Mouse (Mus musculus) hindbrain, embryonic 12.5 days (tissue): ENCODE results near the gene Tsen2. TPM values are rescaled to one million over a fixed set of nuclear protein-coding genes. Genes with fewer than 3 reads are reported as not detected.

Source experiments
- ATAC-seq: fragments of 200-750 bp; cut with Nextera tagmentation; 2 replicates; pipeline ENCODE4 v1.8.0; 2017; ENCODE audit warnings: moderate TSS enrichment; ENCODE audit not compliant: low FRiP score
- H3K27ac ChIP-seq: fragments of 300-500 bp; sonication (generic); 2 replicates; pipeline ENCODE4 v1.5.1; 2016; ENCODE audit warnings: mild to moderate bottlenecking
- H3K27me3 ChIP-seq: fragments of 300-500 bp; sonication (generic); 2 replicates; pipeline ENCODE4 v1.6.1; 2016; ENCODE audit warnings: mild to moderate bottlenecking
- H3K36me3 ChIP-seq: fragments of 300-500 bp; sonication (generic); 2 replicates; pipeline ENCODE4 v1.6.1; 2016; ENCODE audit warnings: mild to moderate bottlenecking
- H3K4me1 ChIP-seq: fragments of 300-500 bp; sonication (generic); 2 replicates; pipeline ENCODE4 v1.6.1; 2016
- H3K4me2 ChIP-seq: fragments of 300-500 bp; sonication (generic); replicated peaks from 2 replicates; pipeline ENCODE4 v1.6.1; 2016; ENCODE audit warnings: mild to moderate bottlenecking
- H3K4me3 ChIP-seq: fragments of 300-500 bp; sonication (generic); 2 replicates; pipeline ENCODE4 v1.5.1; 2016; ENCODE audit warnings: mild to moderate bottlenecking
- H3K9ac ChIP-seq: fragments of 300-500 bp; sonication (generic); 2 replicates; pipeline ENCODE4 v1.6.1; 2016; ENCODE audit warnings: mild to moderate bottlenecking, moderate library complexity
- H3K9me3 ChIP-seq: fragments of 300-500 bp; sonication (generic); replicated peaks from 2 replicates; pipeline ENCODE4 v1.6.1; 2016; ENCODE audit warnings: mild to moderate bottlenecking
- WGBS: fragments of 180-500 bp; shearing (Covaris S2); methylation state at CpG from one replicate; pipeline ENCODE4 v1.1.7; 2016; 5-methylcytosine and 5-hydroxymethylcytosine counted together
- polyA plus RNA-seq: library from polyadenylated mRNA; unstranded; fragments of >200 nt; fragmentation: Nextera tagmentation; extraction: Ambion mirVana; gene quantifications from 2 replicates; pipeline ENCODE4 v1.2.1, GENCODE M21; 2016

Gene Tsen2
- polyA plus RNA-seq, 1 experiment from 2014 or later: 30.4 TPM

- H3K9ac ChIP-seq: no peak overlapping the region
- no peaks in the 10 kb centered on the region for H3K9me3 ChIP-seq
- H3K27me3 ChIP-seq: no peaks in the 10 kb centered on the region
- 77% methylated on average over 3 of the region's 3 CpGs for WGBS
- H3K4me1 ChIP-seq: no peaks in the 10 kb centered on the region
- no peak overlapping the region for H3K27ac ChIP-seq
- no peak overlapping the region for H3K4me3 ChIP-seq
- no peak overlapping the region for H3K4me2 ChIP-seq
- peaks cover 12% of the 10 kb centered on the region for H3K36me3 ChIP-seq
- ATAC-seq: no peak
Measured at GRCm38 (mm10) chr6:115584176-115584575, 39.7 kb downstream of the Tsen2 start.

- ATAC-seq: no peak
- H3K9ac ChIP-seq: no peak overlapping the region
- H3K27me3 ChIP-seq: no peaks in the 10 kb centered on the region
- no peak overlapping the region for H3K4me3 ChIP-seq
- H3K4me2 ChIP-seq: no peak overlapping the region
- H3K9me3 ChIP-seq: no peaks in the 10 kb centered on the region
- no peaks in the 10 kb centered on the region for H3K4me1 ChIP-seq
- no peak overlapping the region for H3K27ac ChIP-seq
- 89% methylated on average over 10 of the region's 10 CpGs for WGBS
- H3K36me3 ChIP-seq: no peaks in the 10 kb centered on the region; the same call in 1 of the 2 replicates
Measured at GRCm38 (mm10) chr6:115586321-115586720, 41.9 kb downstream of the Tsen2 start.

GRCm38 (mm10) chr6:115591692-115592359, 47.4 kb downstream of the Tsen2 start:
- Histone ChIP-seq H3K27me3 (0 out of 2 replicates have a peak, but pooled peaks cover 3% of the 10 kb centered on the region), H3K4me1 (no peaks in the 10 kb centered on the region), H3K27ac (no peak overlapping the region), H3K4me3 (no peak overlapping the region), H3K9me3 (no peaks in the 10 kb centered on the region), H3K4me2 (no peak overlapping the region), H3K9ac (no peak overlapping the region), H3K36me3 (no peaks in the 10 kb centered on the region)
- no peak for ATAC-seq
- 89% methylated on average over 19 of the region's 19 CpGs for WGBS

GRCm38 (mm10) chr6:115592458-115592857, 48.0 kb downstream of the Tsen2 start, which contains the start of gene Mkrn2os:
TSS of gene Mkrn2os (minus strand) at chr6:115592576.
- WGBS: 62% methylated on average over 5 of the region's 5 CpGs
- H3K9ac ChIP-seq: no peak within 1 kb of the TSS
- H3K36me3 ChIP-seq: no peaks in the 10 kb centered on the region
- H3K27ac ChIP-seq: no peak within 1 kb of the TSS
- H3K4me1 ChIP-seq: no peaks in the 10 kb centered on the region
- ATAC-seq: no peak
- 0 out of 2 replicates have a peak, but pooled peaks cover 3% of the 10 kb centered on the region for H3K27me3 ChIP-seq
- H3K4me3 ChIP-seq: no peak within 1 kb of the TSS
- no peaks in the 10 kb centered on the region for H3K9me3 ChIP-seq
- H3K4me2 ChIP-seq: no peak within 1 kb of the TSS

GRCm38 (mm10) chr6:115593252-115593651, 48.8 kb downstream of the Tsen2 start:
- Histone ChIP-seq H3K4me2 (no peak overlapping the region), H3K4me3 (no peak overlapping the region), H3K9me3 (no peaks in the 10 kb centered on the region), H3K27ac (no peak overlapping the region), H3K9ac (no peak overlapping the region), H3K4me1 (no peaks in the 10 kb centered on the region), H3K36me3 (no peaks in the 10 kb centered on the region), H3K27me3 (0 out of 2 replicates have a peak, but pooled peaks cover 3% of the 10 kb centered on the region)
- ATAC-seq: no peak
- 74% methylated on average over 4 of the region's 4 CpGs for WGBS

- 88% methylated on average over 3 of the region's 3 CpGs for WGBS
- no peak overlapping the region for H3K4me2 ChIP-seq
- ATAC-seq: no peak
- no peak overlapping the region for H3K4me3 ChIP-seq
- H3K9ac ChIP-seq: no peak overlapping the region
- H3K27ac ChIP-seq: no peak overlapping the region
- no peaks in the 10 kb centered on the region for H3K9me3 ChIP-seq
- H3K27me3 ChIP-seq: 0 out of 2 replicates have a peak, but pooled peaks cover 3% of the 10 kb centered on the region
- no peaks in the 10 kb centered on the region for H3K4me1 ChIP-seq
- H3K36me3 ChIP-seq: no peaks in the 10 kb centered on the region
Measured at GRCm38 (mm10) chr6:115594463-115594862, 50.0 kb downstream of the Tsen2 start.

GRCm38 (mm10) chr6:115595667-115596066, 51.2 kb downstream of the Tsen2 start:
- Histone ChIP-seq H3K27me3 (0 out of 2 replicates have a peak, but pooled peaks cover 3% of the 10 kb centered on the region), H3K36me3 (no peaks in the 10 kb centered on the region), H3K9me3 (no peaks in the 10 kb centered on the region), H3K4me1 (no peaks in the 10 kb centered on the region), H3K4me2 (no peak overlapping the region), H3K4me3 (no peak overlapping the region), H3K9ac (no peak overlapping the region), H3K27ac (no peak overlapping the region)
- no peak for ATAC-seq
- 66% methylated on average over 3 of the region's 3 CpGs for WGBS

GRCm38 (mm10) chr6:115601322-115601714, 56.9 kb downstream of the Tsen2 start:
- peak overlapping the region; percentile 88; the same call in 1 of the 2 replicates for H3K9ac ChIP-seq
- H3K27ac ChIP-seq: no peak overlapping the region
- H3K27me3 ChIP-seq: no peaks in the 10 kb centered on the region
- H3K4me3 ChIP-seq: peak overlapping the region; percentile 92
- no peaks in the 10 kb centered on the region for H3K36me3 ChIP-seq
- 67% methylated on average over 4 of the region's 4 CpGs for WGBS
- H3K9me3 ChIP-seq: no peaks in the 10 kb centered on the region
- H3K4me1 ChIP-seq: peaks cover 8% of the 10 kb centered on the region
- peak; percentile 5; the same call in 1 of the 2 replicates for ATAC-seq
- peak overlapping the region; percentile 75 for H3K4me2 ChIP-seq

GRCm38 (mm10) chr6:115601715-115602523, 57.5 kb downstream of the Tsen2 start, which contains the start of gene Mkrn2:
TSS of gene Mkrn2 (plus strand) at chr6:115601902.
- Histone ChIP-seq H3K27me3 (no peaks in the 10 kb centered on the region), H3K4me3 (peak within 1 kb of the TSS; percentile 92), H3K36me3 (no peaks in the 10 kb centered on the region), H3K4me2 (peak within 1 kb of the TSS; percentile 75), H3K9ac (peak within 1 kb of the TSS; percentile 88), H3K27ac (peak within 1 kb of the TSS; percentile 72), H3K9me3 (no peaks in the 10 kb centered on the region), H3K4me1 (peaks cover 8% of the 10 kb centered on the region)
- under 1% methylated on average over 61 of the region's 61 CpGs for WGBS
- ATAC-seq: peak; percentile 93

- no peak for ATAC-seq
- Histone ChIP-seq H3K27ac (no peak overlapping the region), H3K4me1 (peaks cover 8% of the 10 kb centered on the region), H3K9me3 (no peaks in the 10 kb centered on the region), H3K36me3 (0 out of 2 replicates have a peak, but pooled peaks cover 15% of the 10 kb centered on the region), H3K4me2 (no peak overlapping the region), H3K27me3 (no peaks in the 10 kb centered on the region), H3K4me3 (no peak overlapping the region), H3K9ac (no peak overlapping the region)
- 74% methylated on average over 1 of the region's 1 CpGs for WGBS
Measured at GRCm38 (mm10) chr6:115606461-115606860, 62.0 kb downstream of the Tsen2 start.

- no peak for ATAC-seq
- H3K4me2 ChIP-seq: no peak overlapping the region
- 79% methylated on average over 4 of the region's 4 CpGs for WGBS
- peak overlapping the region; percentile 8; the same call in 1 of the 2 replicates for H3K9ac ChIP-seq
- H3K4me1 ChIP-seq: peaks cover 6% of the 10 kb centered on the region
- H3K27me3 ChIP-seq: no peaks in the 10 kb centered on the region
- no peak overlapping the region for H3K27ac ChIP-seq
- H3K36me3 ChIP-seq: peaks cover 25% of the 10 kb centered on the region
- H3K9me3 ChIP-seq: no peaks in the 10 kb centered on the region
- no peak overlapping the region for H3K4me3 ChIP-seq
Measured at GRCm38 (mm10) chr6:115607429-115607828, 63.0 kb downstream of the Tsen2 start.

- no peak for ATAC-seq
- Histone ChIP-seq H3K4me2 (no peak overlapping the region), H3K27ac (no peak overlapping the region), H3K9ac (no peak overlapping the region), H3K27me3 (no peaks in the 10 kb centered on the region), H3K4me3 (no peak overlapping the region), H3K9me3 (no peaks in the 10 kb centered on the region), H3K4me1 (no peaks in the 10 kb centered on the region), H3K36me3 (peaks cover 41% of the 10 kb centered on the region)
- WGBS: 69% methylated on average over 3 of the region's 3 CpGs
Measured at GRCm38 (mm10) chr6:115609121-115609520, 64.7 kb downstream of the Tsen2 start.
